Mouse (Mus musculus) gastrocnemius, postnatal 36 days (tissue): ENCODE results near the gene Siah3. TPM values are rescaled to one million over a fixed set of nuclear protein-coding genes. Genes with fewer than 3 reads are reported as not detected.

Source experiments
- DNase-seq, 2 experiments: peaks; one replicate each; pipeline ENCODE4 v3.0.0; 2022
- intact Hi-C: fragments of 180-260 bp; cut with DNase I; formaldehyde crosslinking; loops from one replicate; pipeline ENCODE4 v1.15.1; 2025
- total RNA-seq, 2 experiments: library from RNA; stranded (reverse); gene quantifications; 2 replicates each; pipeline ENCODE4 v1.2.3; 2021

The Siah3 gene
- total RNA-seq, 2 experiments from 2014 or later: not detected

- intact Hi-C loops: no loop called here
- DNase-seq: no peak
Observed at GRCm38 (mm10) chr14:75461770-75462169, 6.0 kb downstream of the Siah3 start.

GRCm38 (mm10) chr14:75463171-75463570 lies 7.4 kb downstream of the Siah3 start:
- intact Hi-C loops: no loop called here
- no peak for DNase-seq

- DNase-seq: no peak
- intact Hi-C loops: no loop called here
Observed at GRCm38 (mm10) chr14:75468941-75469340, 13.2 kb downstream of the Siah3 start.

GRCm38 (mm10) chr14:75473061-75473930 lies 17.5 kb downstream of the Siah3 start:
- intact Hi-C loops: no loop called here

GRCm38 (mm10) chr14:75475887-75476286 lies 20.1 kb downstream of the Siah3 start:
- intact Hi-C loops: no loop called here

More at GRCm38 (mm10) chr14:75473061-75473930, 17.5 kb downstream of the Siah3 start:
- no peak for DNase-seq

GRCm38 (mm10) chr14:75482231-75483175 lies 26.7 kb downstream of the Siah3 start:
- intact Hi-C loops: no loop called here

More at GRCm38 (mm10) chr14:75475887-75476286, 20.1 kb downstream of the Siah3 start:
- no peak for DNase-seq

GRCm38 (mm10) chr14:75483176-75483546 lies 27.4 kb downstream of the Siah3 start:
- DNase-seq: no peak
- intact Hi-C loops: no loop called here

More at GRCm38 (mm10) chr14:75482231-75483175, 26.7 kb downstream of the Siah3 start:
- no peak for DNase-seq

- DNase-seq: no peak
- intact Hi-C loops: no loop called here
Observed at GRCm38 (mm10) chr14:75487932-75488331, 32.1 kb downstream of the Siah3 start.

GRCm38 (mm10) chr14:75493555-75494194 lies 37.9 kb downstream of the Siah3 start:
- no peak for DNase-seq
- intact Hi-C loops: no loop called here

- intact Hi-C loops: no loop called here
- no peak for DNase-seq
Observed at GRCm38 (mm10) chr14:75494926-75495325, 39.1 kb downstream of the Siah3 start.

GRCm38 (mm10) chr14:75501501-75501990 lies 45.8 kb downstream of the Siah3 start:
- DNase-seq: no peak
- intact Hi-C loops: no loop called here

- DNase-seq: no peak
- intact Hi-C loops: no loop called here
Observed at GRCm38 (mm10) chr14:75502446-75502845, 46.7 kb downstream of the Siah3 start.

GRCm38 (mm10) chr14:75504255-75504654 lies 48.5 kb downstream of the Siah3 start:
- intact Hi-C loops: no loop called here
- DNase-seq: no peak

- intact Hi-C loops: no loop called here
- no peak for DNase-seq
Observed at GRCm38 (mm10) chr14:75505126-75505840, 49.5 kb downstream of the Siah3 start.

GRCm38 (mm10) chr14:75506246-75506645 lies 50.5 kb downstream of the Siah3 start:
- intact Hi-C loops: no loop called here

GRCm38 (mm10) chr14:75510125-75510524 lies 54.3 kb downstream of the Siah3 start:
- intact Hi-C loops: no loop called here
- DNase-seq: no peak

More at GRCm38 (mm10) chr14:75506246-75506645, 50.5 kb downstream of the Siah3 start:
- no peak for DNase-seq

- no peak for DNase-seq
- intact Hi-C loops: no loop called here
Observed at GRCm38 (mm10) chr14:75512946-75513345, 57.2 kb downstream of the Siah3 start.

- intact Hi-C loops: no loop called here
- no peak for DNase-seq
Observed at GRCm38 (mm10) chr14:75516161-75516560, 60.4 kb downstream of the Siah3 start.

- intact Hi-C loops: no loop called here
- DNase-seq: no peak
Observed at GRCm38 (mm10) chr14:75516917-75517595, 61.3 kb downstream of the Siah3 start.
